Comparison of ENCODE assay signal across 7 mouse cellular contexts in genomic region chr14:22577411-22578037, GRCm38 (mm10).
DNase-seq lines count a peak whose midpoint lies in the region; ATAC-seq and TF ChIP-seq lines count a peak whose summit lies in the region.

No protein-coding gene starts in this region.

- H3K4me1 ChIP-seq in lung, postnatal 0 days (ENCODE audit: insufficient read depth, low read depth, low read length) = no peaks in the 10 kb centered on the region; the same call in 1 of the 2 replicates
- peaks cover 30% of the 10 kb centered on the region for H3K4me1 ChIP-seq in limb, embryonic 11.5 days (ENCODE audit: control insufficient read depth, insufficient read depth, low read length)

- no peaks in the 10 kb centered on the region for H3K27me3 ChIP-seq in lung, postnatal 0 days (replicated peaks; ENCODE audit: insufficient read depth, low read length)
- H3K27me3 ChIP-seq in limb, embryonic 11.5 days (ENCODE audit: control insufficient read depth, insufficient read depth, low read length) = 0 out of 2 replicates have a peak, but pooled peaks cover 4% of the 10 kb centered on the region

- intact Hi-C loops in gastrocnemius, postnatal 36 days (cut with DNase I) = loop anchor here (2.0 to 10.0 kb wide), 3 partner anchors 227 to 591 kb away; no protein-coding TSS in a partner anchor

- no peak for TF ChIP-seq CTCF in lung, postnatal 0 days (IDR thresholded peaks at IDR 0.05)

- TF ChIP-seq EP300 in lung, postnatal 0 days (IDR thresholded peaks at IDR 0.05) = no peak

- H3K27ac ChIP-seq in lung, postnatal 0 days (ENCODE audit: low read length) = no peak overlapping the region
- no peak overlapping the region for H3K27ac ChIP-seq in limb, embryonic 11.5 days (replicated peaks; ENCODE audit: low read depth, low read length)

- peak overlapping the region; percentile 15 for H3K4me2 ChIP-seq in lung, postnatal 0 days (replicated peaks; ENCODE audit: low read depth, low read length)
- peak overlapping the region; percentile 15; the same call in 1 of the 2 replicates for H3K4me2 ChIP-seq in limb, embryonic 11.5 days (ENCODE audit: low read depth, severe bottlenecking)

- DNase-seq in lung, postnatal 0 days (ENCODE audit: low spot score) = no peak
- DNase-seq in lung, adult 18-20 months = no peak
- DNase-seq in forelimb bud, embryonic 11.5 days (ENCODE audit: low read depth, low spot score) = peak; percentile 57
- peak; percentile 62 for DNase-seq in limb, embryonic 11.5 days (ENCODE audit: low spot score)
- no peak for DNase-seq in gastrocnemius, postnatal 36 days
- no peak for DNase-seq in lung, postnatal 4 days

- H3K9me3 ChIP-seq in lung, postnatal 0 days (ENCODE audit: low read length) = no peaks in the 10 kb centered on the region
- H3K9me3 ChIP-seq in limb, embryonic 11.5 days (ENCODE audit: control insufficient read depth, low read length) = no peaks in the 10 kb centered on the region

- H3K4me3 ChIP-seq in lung, postnatal 0 days (ENCODE audit: low read depth, low read length) = no peak overlapping the region
- H3K4me3 ChIP-seq in limb, embryonic 11.5 days (ENCODE audit: low read depth, low read length) = no peak overlapping the region

- no peak for ATAC-seq in lung, postnatal 0 days
- ATAC-seq in limb, embryonic 11.5 days (ENCODE audit: insufficient number of reproducible peaks, low FRiP score, low TSS enrichment, low read depth) = no peak
- no peak for ATAC-seq in megakaryocyte, adult 5-6 weeks (ENCODE audit: poor library complexity, severe bottlenecking)

- H3K9ac ChIP-seq in lung, postnatal 0 days (replicated peaks; ENCODE audit: low read depth) = no peak overlapping the region
- H3K9ac ChIP-seq in limb, embryonic 11.5 days (ENCODE audit: low read length) = no peak overlapping the region

- 30% methylated on average over 13 of the region's 13 CpGs for WGBS in lung, postnatal 0 days
- WGBS in limb, embryonic 11.5 days = 21% methylated on average over 13 of the region's 13 CpGs

- H3K36me3 ChIP-seq in lung, postnatal 0 days (ENCODE audit: insufficient read depth, low read length) = no peaks in the 10 kb centered on the region
- no peaks in the 10 kb centered on the region for H3K36me3 ChIP-seq in limb, embryonic 11.5 days (ENCODE audit: control insufficient read depth, insufficient read depth, low read length)

Comparison
In these comparisons a context has a peak if more than half of its experiments do, and no peak if none do; other contexts are left out.
1. DNase-seq: peak in forelimb bud, embryonic 11.5 days (single experiment) and limb, embryonic 11.5 days (single experiment); none in lung, postnatal 0 days (single experiment), lung, adult 18-20 months (0 of 2), gastrocnemius, postnatal 36 days (0 of 2) and lung, postnatal 4 days (0 of 2).